Mouse (Mus musculus) liver, embryonic 14.5 days (tissue): Measurements from ENCODE around the gene Neurl1b. TPM values are rescaled to one million over a fixed set of nuclear protein-coding genes. Genes with fewer than 3 reads are reported as not detected.

Experiments used
- ATAC-seq: fragments of 200-750 bp; cut with Nextera tagmentation; 2 replicates; pipeline ENCODE4 v1.8.0; 2017; ENCODE audit warnings: moderate number of reproducible peaks, mild to moderate bottlenecking, moderate library complexity; ENCODE audit not compliant: insufficient read depth
- DNase-seq, 3 experiments: peaks; one replicate each; pipeline ENCODE4 v3.0.0-alpha.2; 2012 to 2013; ENCODE audit warnings: low read depth in 3 of 3, low spot score in 3 of 3
- H3K27ac ChIP-seq: fragments of 300-500 bp; sonication (generic); 2 replicates; pipeline ENCODE4 v1.5.1; 2014; ENCODE audit warnings: moderate library complexity, mild to moderate bottlenecking, control low read depth, inconsistent platforms
- H3K27me3 ChIP-seq: fragments of 300-500 bp; sonication (generic); 2 replicates; pipeline ENCODE4 v1.6.1; 2014; ENCODE audit warnings: mild to moderate bottlenecking, low read length, moderate library complexity; ENCODE audit not compliant: control insufficient read depth, insufficient read depth
- H3K36me3 ChIP-seq: fragments of 300-500 bp; sonication (generic); replicated peaks from 2 replicates; pipeline ENCODE4 v1.6.1; 2014; ENCODE audit warnings: low read depth; ENCODE audit not compliant: control insufficient read depth, insufficient read depth
- H3K4me1 ChIP-seq, 2 experiments: fragments of 200-500 bp in 1 of 2; fragments of 300-500 bp in 1 of 2; sonication (generic) in 1 of 2; replicated peaks; 2 replicates each; pipeline ENCODE4 v1.6.1; 2012 to 2014; ENCODE audit warnings: antibody characterized with exemption in 1 of 2, inconsistent platforms in 1 of 2, low read length in 1 of 2; ENCODE audit not compliant: control insufficient read depth in 2 of 2, insufficient read depth in 2 of 2
- H3K4me2 ChIP-seq: fragments of 300-500 bp; sonication (generic); 2 replicates; pipeline ENCODE4 v1.6.1; 2014; ENCODE audit warnings: low read depth, mild to moderate bottlenecking, control low read depth, moderate library complexity
- H3K4me3 ChIP-seq, 2 experiments: fragments of 200-500 bp in 1 of 2; fragments of 300-500 bp in 1 of 2; sonication (generic) in 1 of 2; 2 replicates each; pipeline ENCODE4 v1.5.1; 2012 to 2014; ENCODE audit warnings: low read depth in 2 of 2, low read length in 2 of 2, mild to moderate bottlenecking in 2 of 2, control low read depth in 1 of 2, inconsistent platforms in 1 of 2, moderate library complexity in 1 of 2; ENCODE audit not compliant: insufficient read depth in 1 of 2
- H3K9ac ChIP-seq: fragments of 300-500 bp; sonication (generic); replicated peaks from 2 replicates; pipeline ENCODE4 v1.6.1; 2014; ENCODE audit warnings: mild to moderate bottlenecking, control low read depth, moderate library complexity
- H3K9me3 ChIP-seq: fragments of 300-500 bp; sonication (generic); 2 replicates; pipeline ENCODE4 v1.6.1; 2016; ENCODE audit warnings: low read length, mixed read lengths; ENCODE audit not compliant: control insufficient read depth
- CTCF ChIP-seq: IDR thresholded peaks from 2 replicates; pipeline ENCODE4 v1.5.1; 2016; ENCODE audit warnings: antibody characterized with exemption, low read depth, control low read depth
- EP300 ChIP-seq: IDR thresholded peaks from 2 replicates; pipeline ENCODE4 v1.6.1; 2016; ENCODE audit warnings: antibody characterized with exemption, low read depth
- WGBS: fragments of 180-500 bp; shearing (Covaris S2); extraction: QIAGEN DNeasy Blood & Tissue Kit; methylation state at CpG from one replicate; pipeline ENCODE4 v1.1.7; 2014; ENCODE audit not compliant: insufficient replicate concordance; 5-methylcytosine and 5-hydroxymethylcytosine counted together
- polyA plus RNA-seq, 2 experiments: library from polyadenylated mRNA; depleted of rRNA in 1 of 2; stranded (reverse) in 1 of 2; unstranded in 1 of 2; fragments of >200 nt; fragmentation: Nextera tagmentation in 1 of 2; extraction: Ambion mirVana in 1 of 2; gene quantifications; 2 replicates each; pipeline versions ENCODE4 v1.2.1 to v1.2.3; 2012 to 2014

Gene Neurl1b
- polyA plus RNA-seq, 2 experiments = 0.03 to 0.09 TPM

DNA sequence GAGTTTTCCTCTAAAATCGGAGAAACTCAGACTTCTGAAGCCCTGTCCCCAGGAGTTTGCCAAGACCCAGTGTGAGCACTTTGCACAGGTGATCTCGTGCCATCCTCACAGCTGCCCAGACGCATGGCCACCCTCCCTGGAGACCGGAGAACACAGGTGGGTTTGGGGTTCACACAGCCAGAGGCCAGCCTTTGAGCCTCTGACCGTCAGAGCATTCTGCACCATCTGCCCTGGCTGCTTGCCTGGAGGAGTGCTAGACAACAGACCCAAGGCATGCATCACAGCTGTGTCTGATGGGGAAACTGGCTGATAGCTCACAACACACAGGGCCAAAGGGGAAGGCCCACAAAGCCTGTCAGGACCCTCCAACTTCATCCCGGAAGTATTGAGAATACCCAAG is 65.0 kb downstream of the Neurl1b start:
- H3K27me3 ChIP-seq = no peaks in the 10 kb centered on the region
- ATAC-seq (no peak), DNase-seq (no peak)
- H3K36me3 ChIP-seq = no peaks in the 10 kb centered on the region
- H3K9me3 ChIP-seq = no peaks in the 10 kb centered on the region
- no peak for TF ChIP-seq CTCF
- no peak for TF ChIP-seq EP300
- H3K27ac ChIP-seq = no peak overlapping the region
- H3K4me3 ChIP-seq = no peak overlapping the region
- H3K4me1 ChIP-seq = no peaks in the 10 kb centered on the region
- H3K4me2 ChIP-seq = no peak overlapping the region
- no peak overlapping the region for H3K9ac ChIP-seq
- 68% methylated on average over 6 of the region's 6 CpGs for WGBS

DNA sequence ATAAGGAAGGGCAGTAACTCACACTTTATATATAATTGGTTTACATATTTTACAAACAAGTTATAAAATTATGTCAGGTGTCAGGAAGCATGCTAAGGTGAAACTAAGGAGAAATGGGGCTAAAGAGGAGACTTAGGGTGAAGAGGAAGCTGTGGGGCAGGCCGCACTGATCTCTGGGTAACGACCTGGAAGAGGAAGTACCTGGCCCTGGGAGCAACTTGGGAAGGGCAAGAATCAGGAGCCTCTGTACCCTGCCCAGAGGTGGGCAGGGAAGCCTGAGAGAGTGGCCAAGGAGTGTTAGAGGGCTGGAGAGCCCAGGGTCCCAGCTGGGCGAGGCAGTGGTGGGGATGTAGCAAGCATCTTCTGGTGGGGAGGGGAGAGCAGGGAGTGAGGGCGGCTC is 66.3 kb downstream of the Neurl1b start:
- 45% methylated on average over 4 of the region's 4 CpGs for WGBS
- TF ChIP-seq EP300 (no peak), CTCF (no peak)
- H3K4me2 ChIP-seq = no peak overlapping the region
- no peak for DNase-seq
- H3K9me3 ChIP-seq = no peaks in the 10 kb centered on the region
- H3K36me3 ChIP-seq = no peaks in the 10 kb centered on the region
- H3K4me1 ChIP-seq = no peaks in the 10 kb centered on the region
- H3K27ac ChIP-seq = no peak overlapping the region
- no peak overlapping the region for H3K4me3 ChIP-seq
- ATAC-seq = no peak
- H3K27me3 ChIP-seq = no peaks in the 10 kb centered on the region
- no peak overlapping the region for H3K9ac ChIP-seq

- Histone ChIP-seq H3K36me3 (no peaks in the 10 kb centered on the region), H3K4me2 (no peak overlapping the region), H3K27ac (no peak overlapping the region), H3K9me3 (no peaks in the 10 kb centered on the region), H3K4me1 (no peaks in the 10 kb centered on the region), H3K4me3 (no peak overlapping the region), H3K9ac (no peak overlapping the region), H3K27me3 (no peaks in the 10 kb centered on the region)
- TF ChIP-seq EP300 = no peak
- TF ChIP-seq CTCF = no peak
- 74% methylated on average over 14 of the region's 14 CpGs for WGBS
- DNase-seq = no peak
- ATAC-seq = no peak
These were observed 70.2 kb downstream of the Neurl1b start for GRCm38 (mm10) chr17:26484626-26485421.

- Histone ChIP-seq H3K9me3 (no peaks in the 10 kb centered on the region), H3K36me3 (no peaks in the 10 kb centered on the region), H3K27ac (no peak overlapping the region), H3K4me2 (no peak overlapping the region), H3K9ac (no peak overlapping the region), H3K27me3 (no peaks in the 10 kb centered on the region), H3K4me3 (no peak overlapping the region), H3K4me1 (no peaks in the 10 kb centered on the region)
- no peak for DNase-seq
- no peak for ATAC-seq
- WGBS = 46% methylated on average over 5 of the region's 5 CpGs
- TF ChIP-seq CTCF (no peak), EP300 (no peak)
These were observed 72.6 kb downstream of the Neurl1b start for GRCm38 (mm10) chr17:26487266-26487665.

GRCm38 (mm10) chr17:26487917-26488316 is 73.3 kb downstream of the Neurl1b start:
- ATAC-seq (no peak), DNase-seq (no peak)
- Histone ChIP-seq H3K9ac (no peak overlapping the region), H3K27ac (no peak overlapping the region), H3K9me3 (no peaks in the 10 kb centered on the region), H3K4me2 (no peak overlapping the region), H3K27me3 (no peaks in the 10 kb centered on the region), H3K4me1 (no peaks in the 10 kb centered on the region), H3K4me3 (no peak overlapping the region), H3K36me3 (no peaks in the 10 kb centered on the region)
- no peak for TF ChIP-seq EP300
- no peak for TF ChIP-seq CTCF
- WGBS = 72% methylated on average over 4 of the region's 4 CpGs
